Mouse (Mus musculus): ENCODE measurements around the gene Akap13. TPM values are rescaled to one million over a fixed set of nuclear protein-coding genes. Genes with fewer than 3 reads are reported as not detected.
"Not testable (repeated sequence)": the region's sequence is repeated elsewhere in the genome, so short reads cannot be mapped to it uniquely, and the experiment has no call there.

Gene Akap13
- total and polyA plus RNA-seq, 3 experiments: 16.8 to 72.0 (median 64.1) TPM

GRCm38 (mm10) chr7:75789746-75790145, 334.4 kb downstream of the Akap13 start:
- Histone ChIP-seq H3K27me3 (ENCODE audit: control insufficient read depth, insufficient read depth, low read length) (no peaks in the 10 kb centered on the region), H3K27ac (peak overlapping the region; percentile 67), H3K79me2 (replicated peaks; ENCODE audit: control insufficient read depth, insufficient read depth, low read length) (no peaks in the 10 kb centered on the region), H3K36me3 (ENCODE audit: control insufficient read depth, insufficient read depth, low read length) (peaks cover 2% of the 10 kb centered on the region), H3K4me3 (no peak overlapping the region), H3K9ac (ENCODE audit: low read depth, low read length) (no peak overlapping the region), H3K4me1 (ENCODE audit: control insufficient read depth, insufficient read depth, low read length) (peaks cover 12% of the 10 kb centered on the region)
- intact Hi-C loops (cut with DNase I): no loop called here
- WGBS: 60% methylated on average over 6 of the region's 6 CpGs
- TF ChIP-seq CTCF (IDR thresholded peaks at IDR 0.05) (no peak), POLR2A (IDR thresholded peaks at IDR 0.05; ENCODE audit: insufficient read depth, low read depth, low read length) (no peak), EP300 (IDR thresholded peaks at IDR 0.05; ENCODE audit: insufficient read depth, low read depth, low read length) (no peak)
- DNase-seq: peak in 1 of 2 experiments; percentile 52

GRCm38 (mm10) chr7:75791092-75791837, 335.9 kb downstream of the Akap13 start:
- DNase-seq; H3K79me2 ChIP-seq (replicated peaks; ENCODE audit: control insufficient read depth, insufficient read depth, low read length); H3K4me3 ChIP-seq; intact Hi-C loops (cut with DNase I); H3K27me3 ChIP-seq (ENCODE audit: control insufficient read depth, insufficient read depth, low read length); H3K36me3 ChIP-seq (ENCODE audit: control insufficient read depth, insufficient read depth, low read length); H3K27ac ChIP-seq; H3K9ac ChIP-seq (ENCODE audit: low read depth, low read length): not testable (repeated sequence)
- H3K4me1 ChIP-seq (ENCODE audit: control insufficient read depth, insufficient read depth, low read length): peaks cover 17% of the 10 kb centered on the region
- WGBS: 66% methylated on average over 13 of the region's 13 CpGs

- intact Hi-C loops (cut with DNase I): no loop called here
- no peak overlapping the region for H3K9ac ChIP-seq (ENCODE audit: low read depth, low read length)
- 85% methylated on average over 2 of the region's 2 CpGs for WGBS
- no peaks in the 10 kb centered on the region for H3K79me2 ChIP-seq (replicated peaks; ENCODE audit: control insufficient read depth, insufficient read depth, low read length)
- peaks cover 6% of the 10 kb centered on the region for H3K36me3 ChIP-seq (ENCODE audit: control insufficient read depth, insufficient read depth, low read length)
- no peak for TF ChIP-seq POLR2A (IDR thresholded peaks at IDR 0.05; ENCODE audit: insufficient read depth, low read depth, low read length)
- TF ChIP-seq EP300 (IDR thresholded peaks at IDR 0.05; ENCODE audit: insufficient read depth, low read depth, low read length): no peak
- no peak for DNase-seq
- H3K4me3 ChIP-seq: no peak overlapping the region
- H3K27me3 ChIP-seq (ENCODE audit: control insufficient read depth, insufficient read depth, low read length): no peaks in the 10 kb centered on the region
- H3K27ac ChIP-seq: peak overlapping the region; percentile 64
- H3K4me1 ChIP-seq (ENCODE audit: control insufficient read depth, insufficient read depth, low read length): peaks cover 17% of the 10 kb centered on the region
Observed at GRCm38 (mm10) chr7:75793091-75793490, 337.8 kb downstream of the Akap13 start.

GRCm38 (mm10) chr7:75793654-75794335, 338.5 kb downstream of the Akap13 start:
- Histone ChIP-seq H3K79me2 (replicated peaks; ENCODE audit: control insufficient read depth, insufficient read depth, low read length) (no peaks in the 10 kb centered on the region), H3K36me3 (ENCODE audit: control insufficient read depth, insufficient read depth, low read length) (peaks cover 6% of the 10 kb centered on the region), H3K9ac (ENCODE audit: low read depth, low read length) (no peak overlapping the region), H3K27ac (peak overlapping the region; percentile 64), H3K4me1 (ENCODE audit: control insufficient read depth, insufficient read depth, low read length) (peaks cover 17% of the 10 kb centered on the region), H3K4me3 (no peak overlapping the region), H3K27me3 (ENCODE audit: control insufficient read depth, insufficient read depth, low read length) (no peaks in the 10 kb centered on the region)
- TF ChIP-seq POLR2A (IDR thresholded peaks at IDR 0.05; ENCODE audit: insufficient read depth, low read depth, low read length) (no peak), EP300 (IDR thresholded peaks at IDR 0.05; ENCODE audit: insufficient read depth, low read depth, low read length) (no peak), CTCF (IDR thresholded peaks at IDR 0.05) (no peak)
- DNase-seq: no peak
- 28% methylated on average over 3 of the region's 3 CpGs for WGBS
- intact Hi-C loops (cut with DNase I): no loop called here

- TF ChIP-seq CTCF (IDR thresholded peaks at IDR 0.05): no peak
- TF ChIP-seq EP300 (IDR thresholded peaks at IDR 0.05; ENCODE audit: insufficient read depth, low read depth, low read length): no peak
- no peak for TF ChIP-seq POLR2A (IDR thresholded peaks at IDR 0.05; ENCODE audit: insufficient read depth, low read depth, low read length)
- H3K27ac ChIP-seq: no peak overlapping the region
- H3K27me3 ChIP-seq (ENCODE audit: control insufficient read depth, insufficient read depth, low read length): no peaks in the 10 kb centered on the region
- peaks cover 6% of the 10 kb centered on the region for H3K36me3 ChIP-seq (ENCODE audit: control insufficient read depth, insufficient read depth, low read length)
- DNase-seq: peak in 1 of 2 experiments; percentile 32
- no peak overlapping the region for H3K4me3 ChIP-seq
- WGBS: 74% methylated on average over 8 of the region's 8 CpGs
- peaks cover 13% of the 10 kb centered on the region for H3K4me1 ChIP-seq (ENCODE audit: control insufficient read depth, insufficient read depth, low read length)
- H3K79me2 ChIP-seq (replicated peaks; ENCODE audit: control insufficient read depth, insufficient read depth, low read length): no peaks in the 10 kb centered on the region
- no peak overlapping the region for H3K9ac ChIP-seq (ENCODE audit: low read depth, low read length)
- intact Hi-C loops (cut with DNase I): no loop called here
Observed at GRCm38 (mm10) chr7:75795106-75795505, 339.8 kb downstream of the Akap13 start.

GRCm38 (mm10) chr7:75796474-75796873, 341.1 kb downstream of the Akap13 start:
- no peaks in the 10 kb centered on the region for H3K79me2 ChIP-seq (replicated peaks; ENCODE audit: control insufficient read depth, insufficient read depth, low read length)
- H3K27me3 ChIP-seq (ENCODE audit: control insufficient read depth, insufficient read depth, low read length): no peaks in the 10 kb centered on the region
- 26% methylated on average over 9 of the region's 9 CpGs for WGBS
- peak overlapping the region; percentile 24; the same call in 1 of the 2 replicates for H3K27ac ChIP-seq
- H3K4me1 ChIP-seq (ENCODE audit: control insufficient read depth, insufficient read depth, low read length): peaks cover 11% of the 10 kb centered on the region
- TF ChIP-seq CTCF (IDR thresholded peaks at IDR 0.05): no peak
- TF ChIP-seq EP300 (IDR thresholded peaks at IDR 0.05; ENCODE audit: insufficient read depth, low read depth, low read length): no peak
- no peak for TF ChIP-seq POLR2A (IDR thresholded peaks at IDR 0.05; ENCODE audit: insufficient read depth, low read depth, low read length)
- DNase-seq: peak in 1 of 2 experiments; percentile 47
- peaks cover 6% of the 10 kb centered on the region for H3K36me3 ChIP-seq (ENCODE audit: control insufficient read depth, insufficient read depth, low read length)
- H3K9ac ChIP-seq (ENCODE audit: low read depth, low read length): no peak overlapping the region
- H3K4me3 ChIP-seq: no peak overlapping the region
- intact Hi-C loops (cut with DNase I): no loop called here

Measured in heart, adult 2 months (tissue).